Mouse (Mus musculus) brain, adult 10 weeks (tissue): ENCODE results near the gene Copz1. TPM values are rescaled to one million over a fixed set of nuclear protein-coding genes. Genes with fewer than 3 reads are reported as not detected.

Experiments
- polyA plus RNA-seq: library from polyadenylated mRNA; stranded (reverse); fragments of 350-450 nt; fragmentation: Illumina TruSeq; extraction: RNeasy Lipid Tissue Mini Kit (QIAGEN cat#74804); gene quantifications from one replicate; pipeline ENCODE4 v1.2.3, GENCODE M21; 2015; ENCODE audit warnings: low read depth, low replicate concordance

Copz1 gene
- 108 TPM for polyA plus RNA-seq

DNA sequence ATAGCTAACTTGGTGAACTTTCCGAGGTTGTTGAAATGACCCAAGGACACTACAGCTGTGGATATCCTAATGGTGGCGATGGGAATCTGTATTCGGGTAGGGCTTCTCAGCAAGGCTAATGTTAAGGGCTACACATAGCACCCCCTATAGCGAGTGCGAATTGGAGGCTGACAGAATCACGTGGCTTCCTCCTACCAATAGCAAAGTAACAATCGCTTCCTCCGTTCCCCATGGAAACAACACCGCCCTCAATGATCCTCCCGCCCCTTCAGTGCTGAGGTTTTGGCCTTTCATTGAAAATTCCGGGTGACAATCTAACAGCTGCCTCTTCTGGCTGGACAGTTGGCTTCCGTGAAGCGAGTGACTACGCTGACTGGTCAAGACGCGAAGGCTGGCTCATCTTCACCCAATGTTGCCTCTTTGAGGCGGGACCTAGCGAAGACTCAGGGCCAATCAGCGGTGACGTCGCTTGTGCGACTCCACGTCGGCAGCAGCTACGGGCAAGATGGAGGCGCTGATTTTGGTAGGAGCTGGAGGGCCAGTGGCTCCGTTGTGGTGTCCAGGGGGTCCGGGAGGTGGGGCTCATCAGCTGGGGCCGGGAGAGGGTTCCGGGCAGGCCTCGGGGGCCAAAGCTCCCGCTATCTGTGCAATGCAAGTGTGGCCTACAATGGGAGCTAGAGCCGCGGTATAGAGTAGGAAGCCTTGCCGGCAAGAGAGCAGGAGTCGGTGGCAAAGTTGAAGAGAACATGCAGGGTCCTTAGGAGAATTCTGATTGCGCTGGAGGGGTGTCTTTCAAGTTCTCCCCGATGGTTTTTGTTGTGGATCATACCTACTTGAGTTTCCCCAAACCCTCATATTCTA, at the start of gene Copz1:
Gene Copz1, plus strand, starts transcription at position 296 of the 861 bp plus-strand sequence.

DNA sequence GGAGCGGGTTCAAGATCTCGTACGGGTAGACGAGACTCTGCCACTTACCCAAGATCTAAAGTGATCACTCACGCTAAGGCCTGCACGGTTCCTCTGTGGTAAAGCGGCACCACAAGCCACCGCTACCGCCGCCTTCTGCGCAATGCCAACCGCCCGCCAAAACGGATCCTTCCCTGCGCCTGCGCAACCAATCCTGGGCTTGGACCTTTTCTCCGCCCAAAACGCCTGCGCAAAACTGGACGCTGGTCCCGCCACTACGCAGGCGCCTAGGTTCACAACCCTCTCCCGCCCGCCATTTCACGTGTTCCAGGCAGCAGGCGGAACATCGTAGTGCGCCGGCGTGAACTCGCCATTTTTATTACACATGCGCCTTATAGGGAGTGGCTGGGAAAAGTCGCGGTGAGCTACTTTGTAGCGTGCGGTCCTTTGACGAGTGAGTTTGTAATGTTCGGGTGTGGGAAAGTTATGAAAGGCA, 32.8 kb upstream of the Copz1 start, which contains the start of gene Cbx5:
Gene Cbx5, minus strand, starts transcription at position 132 of the 475 bp plus-strand sequence.

DNA sequence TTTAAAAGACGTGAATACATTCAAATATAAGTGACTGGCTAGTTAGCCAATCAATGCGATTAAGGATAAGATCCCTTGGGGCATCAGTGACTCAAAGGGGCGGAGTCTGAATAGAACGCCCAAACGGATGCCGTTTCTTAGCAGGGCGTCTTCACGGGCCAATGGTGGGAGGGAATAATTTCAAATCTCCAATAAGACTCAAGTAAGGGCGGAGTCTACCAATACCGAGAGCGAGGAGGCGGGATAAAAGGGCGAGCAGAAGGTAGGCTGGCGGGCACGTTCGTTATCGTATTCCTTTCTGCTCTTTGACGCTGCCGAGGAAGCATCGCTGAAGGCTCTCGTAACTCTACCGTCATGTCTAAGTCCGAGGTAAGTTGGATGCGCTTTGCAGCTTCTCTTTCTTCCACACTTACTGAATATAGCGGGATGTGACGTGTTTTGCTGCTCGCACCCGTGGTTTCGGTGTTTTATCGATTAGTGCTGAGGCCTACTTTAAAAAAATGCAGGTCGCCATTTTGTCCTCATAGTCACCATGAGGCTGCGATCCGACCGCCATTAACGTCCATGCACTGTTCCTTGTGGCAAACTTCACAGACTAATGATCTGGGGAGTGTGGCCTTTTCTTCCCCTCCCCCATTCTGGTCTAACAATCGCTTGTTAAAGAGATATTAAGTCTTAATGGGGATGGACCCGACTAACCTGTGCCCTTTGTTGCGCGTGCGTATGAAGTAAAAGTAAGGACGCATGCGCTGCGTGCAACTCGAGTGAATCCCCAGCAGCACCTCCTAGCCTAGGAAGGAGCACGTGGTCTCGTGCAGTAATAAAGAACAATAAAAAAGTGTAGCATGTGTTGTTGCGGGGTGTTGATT, 32.1 kb upstream of the Copz1 start, which contains the start of gene Hnrnpa1:
Gene Hnrnpa1, plus strand, starts transcription at position 273 of the 869 bp plus-strand sequence.

GRCm38 (mm10) chr15:103257790-103258728, 14.5 kb upstream of the Copz1 start, which contains the start of gene Nfe2:
Gene Nfe2, minus strand, starts transcription at chr15:103258403.

GRCm38 (mm10) chr15:103310365-103310910, 37.9 kb downstream of the Copz1 start, which contains the start of gene Gpr84:
Gene Gpr84, minus strand, starts transcription at chr15:103310612.

GRCm38 (mm10) chr15:103339961-103340337, 67.4 kb downstream of the Copz1 start, which contains the start of gene Zfp385a:
Gene Zfp385a, minus strand, starts transcription at chr15:103340093.

Other genes with a start within 250 kb of the Copz1 start
- 17.3 TPM for gene Smug1, start 105.6 kb upstream of the Copz1 start, polyA plus RNA-seq
- gene Cbx5, start 32.9 kb upstream of the Copz1 start, polyA plus RNA-seq, result 110 TPM
- 296 TPM for gene Hnrnpa1, start 32.3 kb upstream of the Copz1 start, polyA plus RNA-seq
- gene Nfe2, start 14.3 kb upstream of the Copz1 start, polyA plus RNA-seq, result not detected
- gene Gpr84, start 37.9 kb downstream of the Copz1 start, polyA plus RNA-seq, result 0.61 TPM
- gene Zfp385a, start 67.4 kb downstream of the Copz1 start, polyA plus RNA-seq, result 64.3 TPM
- 3.9 TPM for gene Itga5, start 94.0 kb downstream of the Copz1 start, polyA plus RNA-seq
- 1.0 TPM for gene Gtsf1, start 157.8 kb downstream of the Copz1 start, polyA plus RNA-seq
- not detected for gene Gtsf2, start 175.8 kb downstream of the Copz1 start, polyA plus RNA-seq
- 7.2 TPM for gene Nckap1l, start 181.1 kb downstream of the Copz1 start, polyA plus RNA-seq
- 265 TPM for gene Pde1b, start 230.3 kb downstream of the Copz1 start, polyA plus RNA-seq